Mouse (Mus musculus) heart, embryonic 14.5 days (tissue): ENCODE measurements around the gene Phf21b. TPM values are rescaled to one million over a fixed set of nuclear protein-coding genes. Genes with fewer than 3 reads are reported as not detected.

ENCODE experiments used
- ATAC-seq: fragments of 200-750 bp; cut with Nextera tagmentation; 2 replicates; pipeline ENCODE4 v1.8.0; 2017; ENCODE audit warnings: low read depth, moderate TSS enrichment; ENCODE audit not compliant: insufficient number of reproducible peaks, insufficient read depth, low FRiP score
- H3K27ac ChIP-seq, 2 experiments: fragments of 200-500 bp in 1 of 2; fragments of 300-500 bp in 1 of 2; sonication (generic) in 1 of 2; replicated peaks in 1 of 2; 2 replicates each; pipeline ENCODE4 v1.5.1; 2012 to 2014; ENCODE audit warnings: low read depth in 2 of 2, low read length in 2 of 2, control low read depth in 1 of 2, mild to moderate bottlenecking in 1 of 2, mixed read lengths in 1 of 2; ENCODE audit not compliant: control insufficient read depth in 1 of 2, insufficient read depth in 1 of 2
- H3K27me3 ChIP-seq: fragments of 300-500 bp; sonication (generic); 2 replicates; pipeline ENCODE4 v1.6.1; 2014; ENCODE audit warnings: mild to moderate bottlenecking, low read length, control low read depth; ENCODE audit not compliant: control insufficient read depth, insufficient read depth
- H3K36me3 ChIP-seq: fragments of 300-500 bp; sonication (generic); 2 replicates; pipeline ENCODE4 v1.6.1; 2014; ENCODE audit warnings: mild to moderate bottlenecking, control low read depth, low read length, mixed read lengths; ENCODE audit not compliant: control insufficient read depth, insufficient read depth
- H3K4me1 ChIP-seq, 2 experiments: fragments of 200-500 bp in 1 of 2; fragments of 300-500 bp in 1 of 2; sonication (generic) in 1 of 2; 2 replicates each; pipeline ENCODE4 v1.6.1; 2012 to 2014; ENCODE audit warnings: low read length in 2 of 2, control low read depth in 1 of 2, mixed read lengths in 1 of 2; ENCODE audit not compliant: control insufficient read depth in 2 of 2, insufficient read depth in 2 of 2
- H3K4me2 ChIP-seq: fragments of 300-500 bp; sonication (generic); 2 replicates; pipeline ENCODE4 v1.6.1; 2014; ENCODE audit warnings: mild to moderate bottlenecking, low read length
- H3K4me3 ChIP-seq, 2 experiments: fragments of 200-500 bp in 1 of 2; fragments of 300-500 bp in 1 of 2; sonication (generic) in 1 of 2; 2 replicates each; pipeline ENCODE4 v1.5.1; 2012 to 2014; ENCODE audit warnings: low read length in 2 of 2, mild to moderate bottlenecking in 2 of 2, control low read depth in 1 of 2, low read depth in 1 of 2, moderate library complexity in 1 of 2; ENCODE audit not compliant: control insufficient read depth in 1 of 2, insufficient read depth in 1 of 2
- H3K9ac ChIP-seq: fragments of 300-500 bp; sonication (generic); 2 replicates; pipeline ENCODE4 v1.6.1; 2014; ENCODE audit warnings: mild to moderate bottlenecking, low read length
- H3K9me3 ChIP-seq: fragments of 300-500 bp; sonication (generic); 2 replicates; pipeline ENCODE4 v1.6.1; 2016; ENCODE audit warnings: low read length, control low read depth; ENCODE audit not compliant: control insufficient read depth
- WGBS: fragments of 180-500 bp; shearing (Covaris S2); extraction: QIAGEN DNeasy Blood & Tissue Kit; methylation state at CpG from one replicate; pipeline ENCODE4 v1.1.7; 2014; 5-methylcytosine and 5-hydroxymethylcytosine counted together
- polyA plus RNA-seq: library from polyadenylated mRNA; unstranded; fragments of >200 nt; fragmentation: Nextera tagmentation; extraction: Ambion mirVana; gene quantifications from 2 replicates; pipeline ENCODE4 v1.2.1, GENCODE M21; 2014

Phf21b gene
- polyA plus RNA-seq, 1 experiment from 2014 or later, result 0.46 TPM

DNA sequence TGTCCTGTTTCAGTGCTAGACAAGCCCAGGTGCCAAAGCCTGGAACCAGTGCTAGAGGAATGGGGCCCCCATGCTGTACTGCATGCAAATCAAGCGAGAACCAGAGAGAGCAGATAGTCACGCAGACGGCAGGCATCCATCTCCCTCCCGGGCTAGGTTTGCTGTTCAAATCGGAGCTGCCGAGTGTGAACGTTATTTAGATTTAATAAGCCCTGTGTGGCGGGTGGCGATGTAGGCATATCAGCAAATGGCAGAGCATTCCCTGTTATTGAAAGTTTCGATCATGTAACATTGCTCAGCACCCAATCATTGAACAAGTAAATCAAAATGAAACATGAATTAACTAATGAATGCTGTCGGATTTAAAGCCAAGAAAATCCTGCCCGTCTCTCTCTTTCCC lies 27.2 kb downstream of the Phf21b start:
- Histone ChIP-seq H3K9ac (no peak overlapping the region), H3K4me1 (no peaks in the 10 kb centered on the region), H3K9me3 (no peaks in the 10 kb centered on the region), H3K4me3 (no peak overlapping the region), H3K4me2 (no peak overlapping the region), H3K27ac (no peak overlapping the region), H3K36me3 (no peaks in the 10 kb centered on the region), H3K27me3 (no peaks in the 10 kb centered on the region)
- 83% methylated on average over 12 of the region's 12 CpGs for WGBS
- ATAC-seq, result no peak

- H3K4me2 ChIP-seq, result no peak overlapping the region
- no peaks in the 10 kb centered on the region for H3K36me3 ChIP-seq
- H3K27ac ChIP-seq, result no peak overlapping the region
- H3K27me3 ChIP-seq, result no peaks in the 10 kb centered on the region
- WGBS, result 83% methylated on average over 4 of the region's 4 CpGs
- no peak overlapping the region for H3K4me3 ChIP-seq
- ATAC-seq, result no peak
- H3K4me1 ChIP-seq, result no peaks in the 10 kb centered on the region
- peaks cover 4% of the 10 kb centered on the region; the same call in 1 of the 2 replicates for H3K9me3 ChIP-seq
- no peak overlapping the region for H3K9ac ChIP-seq
Measured at GRCm38 (mm10) chr15:84823086-84823485, 32.8 kb downstream of the Phf21b start.

DNA sequence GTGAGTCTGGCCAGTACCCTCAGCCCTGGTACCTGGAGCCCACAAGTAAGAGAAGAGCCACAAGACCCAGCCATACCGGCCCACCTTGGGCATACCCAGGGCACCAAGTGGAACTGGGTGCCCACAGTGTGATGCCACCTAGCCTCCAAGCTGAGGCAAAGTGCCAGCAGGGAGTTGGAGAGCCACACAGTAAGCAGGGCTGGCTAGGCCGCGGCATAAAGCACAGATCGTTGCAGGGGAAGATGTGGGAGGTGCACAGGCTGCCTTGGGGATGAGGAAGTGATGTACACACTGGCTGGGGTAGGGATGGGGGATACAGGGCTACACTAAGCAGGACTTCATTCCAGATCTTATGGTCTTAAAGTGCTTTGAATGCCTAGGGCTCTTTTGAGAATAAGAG lies 35.0 kb downstream of the Phf21b start:
- no peak overlapping the region for H3K4me2 ChIP-seq
- no peaks in the 10 kb centered on the region for H3K27me3 ChIP-seq
- H3K4me3 ChIP-seq, result no peak overlapping the region
- H3K9me3 ChIP-seq, result peaks cover 4% of the 10 kb centered on the region; the same call in 1 of the 2 replicates
- no peak overlapping the region for H3K9ac ChIP-seq
- WGBS, result 86% methylated on average over 4 of the region's 4 CpGs
- no peaks in the 10 kb centered on the region for H3K36me3 ChIP-seq
- no peaks in the 10 kb centered on the region for H3K4me1 ChIP-seq
- no peak for ATAC-seq
- no peak overlapping the region for H3K27ac ChIP-seq

- Histone ChIP-seq H3K9ac (no peak overlapping the region), H3K27me3 (no peaks in the 10 kb centered on the region), H3K36me3 (no peaks in the 10 kb centered on the region), H3K4me3 (no peak overlapping the region), H3K27ac (no peak overlapping the region), H3K4me1 (no peaks in the 10 kb centered on the region), H3K9me3 (peaks cover 4% of the 10 kb centered on the region; the same call in 1 of the 2 replicates), H3K4me2 (no peak overlapping the region)
- ATAC-seq, result no peak
- 81% methylated on average over 11 of the region's 11 CpGs for WGBS
Measured at GRCm38 (mm10) chr15:84818284-84818683, 37.6 kb downstream of the Phf21b start.

- Histone ChIP-seq H3K36me3 (no peaks in the 10 kb centered on the region), H3K4me1 (no peaks in the 10 kb centered on the region), H3K4me3 (no peak overlapping the region), H3K27me3 (no peaks in the 10 kb centered on the region), H3K9ac (no peak overlapping the region), H3K9me3 (peaks cover 2% of the 10 kb centered on the region; the same call in 1 of the 2 replicates), H3K4me2 (no peak overlapping the region), H3K27ac (no peak overlapping the region)
- no peak for ATAC-seq
- WGBS, result 62% methylated on average over 3 of the region's 3 CpGs
Measured at GRCm38 (mm10) chr15:84817589-84817988, 38.3 kb downstream of the Phf21b start.

GRCm38 (mm10) chr15:84815171-84815570 lies 40.7 kb downstream of the Phf21b start:
- Histone ChIP-seq H3K4me2 (no peak overlapping the region), H3K36me3 (no peaks in the 10 kb centered on the region), H3K4me3 (no peak overlapping the region), H3K27ac (no peak overlapping the region), H3K4me1 (no peaks in the 10 kb centered on the region), H3K27me3 (no peaks in the 10 kb centered on the region), H3K9ac (no peak overlapping the region), H3K9me3 (no peaks in the 10 kb centered on the region)
- 65% methylated on average over 4 of the region's 4 CpGs for WGBS
- ATAC-seq, result no peak

DNA sequence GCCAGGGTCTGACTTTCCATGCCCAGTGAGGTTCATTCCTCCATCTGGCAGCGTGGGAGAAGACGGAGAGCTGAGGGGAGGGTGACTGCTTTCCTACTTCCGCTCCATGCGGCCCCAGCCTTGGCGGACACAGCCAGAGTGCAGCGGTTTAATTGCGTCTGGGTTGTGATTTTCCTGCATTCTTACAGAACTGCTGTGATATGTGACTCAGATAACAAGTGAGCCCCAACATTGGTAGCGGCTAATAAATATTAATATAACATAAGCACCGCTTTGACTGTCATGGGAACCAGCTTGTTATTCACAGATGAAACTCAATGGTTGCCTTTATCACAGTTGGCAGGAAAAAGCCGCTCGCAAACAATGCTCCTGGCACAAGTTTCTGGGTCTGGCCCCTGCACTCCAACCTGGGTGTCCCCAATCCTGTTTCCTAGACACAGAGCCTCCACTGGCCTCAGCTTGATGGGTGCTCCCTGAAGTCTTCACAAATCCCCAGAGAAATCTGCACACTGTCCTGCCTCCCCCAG lies 43.0 kb downstream of the Phf21b start:
- no peak overlapping the region for H3K4me3 ChIP-seq
- no peaks in the 10 kb centered on the region for H3K4me1 ChIP-seq
- H3K36me3 ChIP-seq, result no peaks in the 10 kb centered on the region
- H3K4me2 ChIP-seq, result no peak overlapping the region
- H3K9ac ChIP-seq, result no peak overlapping the region
- no peaks in the 10 kb centered on the region for H3K9me3 ChIP-seq
- no peaks in the 10 kb centered on the region for H3K27me3 ChIP-seq
- no peak for ATAC-seq
- WGBS, result 83% methylated on average over 11 of the region's 11 CpGs
- H3K27ac ChIP-seq, result no peak overlapping the region

GRCm38 (mm10) chr15:84811126-84811525 lies 44.7 kb downstream of the Phf21b start:
- 53% methylated on average over 5 of the region's 5 CpGs for WGBS
- H3K27ac ChIP-seq, result no peak overlapping the region
- no peaks in the 10 kb centered on the region for H3K27me3 ChIP-seq
- H3K4me3 ChIP-seq, result no peak overlapping the region
- H3K9ac ChIP-seq, result no peak overlapping the region
- H3K4me1 ChIP-seq, result no peaks in the 10 kb centered on the region
- H3K4me2 ChIP-seq, result no peak overlapping the region
- H3K36me3 ChIP-seq, result no peaks in the 10 kb centered on the region
- no peak for ATAC-seq
- H3K9me3 ChIP-seq, result no peaks in the 10 kb centered on the region
